Mouse (Mus musculus): ENCODE data around the gene Timm44.

GRCm38 (mm10) chr8:4247951-4248540 lies 27.7 kb downstream of the Timm44 start, which contains the start of gene Tgfbr3l:
- no peak for TF ChIP-seq CTCF (IDR thresholded peaks at IDR 0.05; ENCODE audit: extremely low read depth, insufficient read length, insufficient replicate concordance, low read depth, low read length)
- no peak for TF ChIP-seq POLR2A (IDR thresholded peaks at IDR 0.05; ENCODE audit: low read depth, low read length)
